Mouse (Mus musculus) testis, adult 10 weeks (tissue): ENCODE data around the gene Tlcd2. TPM values are rescaled to one million over a fixed set of nuclear protein-coding genes. Genes with fewer than 3 reads are reported as not detected.

Experiments used
- polyA plus RNA-seq: library from polyadenylated mRNA; stranded (reverse); fragments of 350-450 nt; fragmentation: Illumina TruSeq; extraction: RNeasy Lipid Tissue Mini Kit (QIAGEN cat#74804); gene quantifications from one replicate; pipeline ENCODE4 v1.2.3, GENCODE M21; 2014; ENCODE audit warnings: low read depth, low replicate concordance

Tlcd2 gene
- polyA plus RNA-seq: 3.8 TPM

GRCm38 (mm10) chr11:75460844-75461742 lies at the start of gene Tlcd2:
Tlcd2 (plus strand) TSS chr11:75461715.

GRCm38 (mm10) chr11:75422013-75422792 lies 39.3 kb upstream of the Tlcd2 start, which contains the start of gene Serpinf1:
Serpinf1 (minus strand) TSS chr11:75422701.

GRCm38 (mm10) chr11:75439363-75439762 lies 22.2 kb upstream of the Tlcd2 start, which contains the start of gene Serpinf2:
Serpinf2 (minus strand) TSS chr11:75439591.

GRCm38 (mm10) chr11:75453991-75454930 lies 7.3 kb upstream of the Tlcd2 start, which contains the start of gene Wdr81:
Wdr81 (minus strand) TSS chr11:75454717.

GRCm38 (mm10) chr11:75486601-75487285 lies 25.2 kb downstream of the Tlcd2 start, which contains the start of gene Prpf8:
Prpf8 (plus strand) TSS chr11:75486816.

GRCm38 (mm10) chr11:75509741-75510626 lies 48.5 kb downstream of the Tlcd2 start, which contains the start of gene Rilp:
Rilp (plus strand) TSS chr11:75510094.

GRCm38 (mm10) chr11:75513336-75513735 lies 51.8 kb downstream of the Tlcd2 start, which contains the start of gene Scarf1:
Scarf1 (plus strand) TSS chr11:75513540.

Other genes with a start within 250 kb of the Tlcd2 start
- gene Rpa1, start 113.4 kb upstream of the Tlcd2 start, polyA plus RNA-seq: 132 TPM
- 2.8 TPM for gene Smyd4, start 113.3 kb upstream of the Tlcd2 start, polyA plus RNA-seq
- 3.7 TPM for gene Serpinf1, start 39.0 kb upstream of the Tlcd2 start, polyA plus RNA-seq
- not detected for gene Serpinf2, start 22.1 kb upstream of the Tlcd2 start, polyA plus RNA-seq
- gene Wdr81, start 7.0 kb upstream of the Tlcd2 start, polyA plus RNA-seq: 0.11 TPM
- 35.5 TPM for gene Prpf8, start 25.1 kb downstream of the Tlcd2 start, polyA plus RNA-seq
- gene Rilp, start 48.4 kb downstream of the Tlcd2 start, polyA plus RNA-seq: not detected
- not detected for gene Scarf1, start 51.8 kb downstream of the Tlcd2 start, polyA plus RNA-seq
- 3.3 TPM for gene Slc43a2, start 70.0 kb downstream of the Tlcd2 start, polyA plus RNA-seq
- 94.6 TPM for gene Pitpna, start 126.4 kb downstream of the Tlcd2 start, polyA plus RNA-seq
- gene Inpp5k, start 169.3 kb downstream of the Tlcd2 start, polyA plus RNA-seq: 125 TPM
- 5.4 TPM for gene Myo1c, start 188.8 kb downstream of the Tlcd2 start, polyA plus RNA-seq
- gene Crk, start 217.5 kb downstream of the Tlcd2 start, polyA plus RNA-seq: 50.6 TPM